Mouse (Mus musculus) liver, adult 10 weeks (tissue): ENCODE measurements around the gene Klf8. TPM values are rescaled to one million over a fixed set of nuclear protein-coding genes. Genes with fewer than 3 reads are reported as not detected.

Experiments
- polyA plus RNA-seq: library from polyadenylated mRNA; stranded (reverse); fragments of 350-450 nt; fragmentation: Illumina TruSeq; extraction: RNeasy Lipid Tissue Mini Kit (QIAGEN cat#74804); gene quantifications from one replicate; pipeline ENCODE4 v1.2.3, GENCODE M21; 2014; ENCODE audit warnings: low read depth, low replicate concordance

Klf8 gene
- not detected for polyA plus RNA-seq

GRCm38 (mm10) chrX:153237304-153237919 lies at the start of gene Klf8:
Klf8 (plus strand) TSS chrX:153237466.

Other genes with a start within 250 kb of the Klf8 start
- not detected for gene Usp51, start 231.0 kb upstream of the Klf8 start, polyA plus RNA-seq
- 3.9 TPM for gene Mageh1, start 199.9 kb upstream of the Klf8 start, polyA plus RNA-seq
- gene Foxr2, start 118.7 kb upstream of the Klf8 start, polyA plus RNA-seq, result not detected
- 1.4 TPM for gene Rragb, start 97.5 kb upstream of the Klf8 start, polyA plus RNA-seq